Mouse (Mus musculus) MEL (cell line): ENCODE data around the gene Rcan1. TPM values are rescaled to one million over a fixed set of nuclear protein-coding genes. Genes with fewer than 3 reads are reported as not detected.

Source experiments
- DNase-seq: peaks from one replicate; pipeline ENCODE4 v3.0.0; 2011; ENCODE audit warnings: low read depth, low spot score
- H3K27ac ChIP-seq: 2 replicates; pipeline ENCODE4 v1.5.1; 2012; ENCODE audit warnings: low read depth, mild to moderate bottlenecking, control low read depth, low read length, moderate library complexity; ENCODE audit not compliant: control insufficient read depth
- H3K27me3 ChIP-seq, 2 experiments: fragments of 150-350 bp in 1 of 2; sonication (generic) in 1 of 2; 2 replicates each; pipeline ENCODE4 v1.6.1; 2012; ENCODE audit warnings: low read length in 2 of 2, mild to moderate bottlenecking in 2 of 2, improper control_type of control experiment in 1 of 2, moderate library complexity in 1 of 2; ENCODE audit not compliant: insufficient read depth in 2 of 2, control insufficient read depth in 1 of 2
- H3K36me3 ChIP-seq, 2 experiments: 2 replicates each; pipeline ENCODE4 v1.6.1; 2012 to 2014; ENCODE audit warnings: low read length in 2 of 2, improper control_type of control experiment in 1 of 2, inconsistent platforms in 1 of 2, mild to moderate bottlenecking in 1 of 2; ENCODE audit not compliant: insufficient read depth in 2 of 2, control insufficient read depth in 1 of 2
- H3K4me1 ChIP-seq, 2 experiments: fragments of 150-350 bp in 1 of 2; sonication (generic) in 1 of 2; 2 replicates each; pipeline ENCODE4 v1.6.1; 2012; ENCODE audit warnings: low read length in 2 of 2, improper control_type of control experiment in 1 of 2, mild to moderate bottlenecking in 1 of 2; ENCODE audit not compliant: insufficient read depth in 2 of 2, control insufficient read depth in 1 of 2
- H3K4me3 ChIP-seq, 2 experiments: fragments of 150-350 bp in 1 of 2; sonication (generic) in 1 of 2; 2 replicates each; pipeline ENCODE4 v1.5.1; 2012; ENCODE audit warnings: low read depth in 2 of 2, low read length in 2 of 2, mild to moderate bottlenecking in 2 of 2, moderate library complexity in 2 of 2, control low read depth in 1 of 2, improper control_type of control experiment in 1 of 2; ENCODE audit not compliant: control insufficient read depth in 1 of 2, insufficient read depth in 1 of 2
- H3K79me2 ChIP-seq: 2 replicates; pipeline ENCODE4 v1.6.1; 2012; ENCODE audit warnings: mild to moderate bottlenecking, low read length, moderate library complexity; ENCODE audit not compliant: control insufficient read depth, poor library complexity, insufficient read depth
- H3K9ac ChIP-seq: 2 replicates; pipeline ENCODE4 v1.6.1; 2012; ENCODE audit warnings: low read depth, mild to moderate bottlenecking, control low read depth, low read length, moderate library complexity; ENCODE audit not compliant: control insufficient read depth, poor library complexity, severe bottlenecking
- H3K9me3 ChIP-seq: fragments of 150-350 bp; sonication (generic); replicated peaks from 2 replicates; pipeline ENCODE4 v1.6.1; 2012; ENCODE audit warnings: mild to moderate bottlenecking, low read length, improper control_type of control experiment, moderate library complexity; ENCODE audit not compliant: insufficient read depth
- BHLHE40 ChIP-seq: IDR thresholded peaks from 2 replicates; pipeline ENCODE4 v1.6.1; 2012; ENCODE audit warnings: low read depth, mild to moderate bottlenecking, inconsistent platforms, low read length, improper control_type of control experiment, borderline replicate concordance
- CHD1 ChIP-seq: IDR thresholded peaks from 2 replicates; pipeline ENCODE4 v1.6.1; 2012; ENCODE audit warnings: low read depth, mild to moderate bottlenecking, inconsistent platforms, low read length, improper control_type of control experiment
- CHD2 ChIP-seq: IDR thresholded peaks from 2 replicates; pipeline ENCODE4 v1.6.1; 2011; ENCODE audit warnings: low read length, improper control_type of control experiment
- CTCF ChIP-seq, 3 experiments: IDR thresholded peaks in 2 of 3; conservative IDR thresholded peaks in 1 of 3; 2 replicates each; pipeline ENCODE4 v1.5.1; 2011 to 2012; ENCODE audit warnings: low read length in 3 of 3, low read depth in 2 of 3, mild to moderate bottlenecking in 2 of 3, improper control_type of control experiment in 1 of 3, inconsistent platforms in 1 of 3, mixed read lengths in 1 of 3, moderate library complexity in 1 of 3; ENCODE audit not compliant: control insufficient read depth in 1 of 3, insufficient read depth in 1 of 3, poor library complexity in 1 of 3, severe bottlenecking in 1 of 3
- E2F4 ChIP-seq: IDR thresholded peaks from 2 replicates; pipeline ENCODE4 v1.6.1; 2011; ENCODE audit warnings: low read depth, low read length, improper control_type of control experiment, borderline replicate concordance
- GABPA ChIP-seq: IDR thresholded peaks from 2 replicates; pipeline ENCODE4 v1.6.1; 2012; ENCODE audit warnings: low read depth, mild to moderate bottlenecking, inconsistent platforms, low read length, improper control_type of control experiment, moderate library complexity
- JUND ChIP-seq: IDR thresholded peaks from 2 replicates; pipeline ENCODE4 v1.6.1; 2011; ENCODE audit warnings: low read depth, mild to moderate bottlenecking, improper control_type of control experiment, low read length
- KAT2A ChIP-seq: conservative IDR thresholded peaks from 2 replicates; pipeline ENCODE4 v1.6.1; 2012; ENCODE audit warnings: low read depth, low read length, improper control_type of control experiment, inconsistent platforms
- MAFK ChIP-seq: IDR thresholded peaks from 2 replicates; pipeline ENCODE4 v1.6.1; 2011; ENCODE audit warnings: low read depth, mild to moderate bottlenecking, low read length, improper control_type of control experiment, borderline replicate concordance
- MAZ ChIP-seq: IDR thresholded peaks from 2 replicates; pipeline ENCODE4 v1.6.1; 2012; ENCODE audit warnings: low read depth, mild to moderate bottlenecking, inconsistent platforms, low read length, improper control_type of control experiment
- MEF2A ChIP-seq: IDR thresholded peaks from 2 replicates; pipeline ENCODE4 v1.6.1; 2014; ENCODE audit warnings: low read depth, mild to moderate bottlenecking, inconsistent platforms, low read length, improper control_type of control experiment; ENCODE audit not compliant: poor library complexity, insufficient replicate concordance, severe bottlenecking; ENCODE audit errors: extremely low read depth
- MYB ChIP-seq: IDR thresholded peaks from 2 replicates; pipeline ENCODE4 v1.6.1; 2011; ENCODE audit warnings: mild to moderate bottlenecking, low read depth, low read length, improper control_type of control experiment
- NELFE ChIP-seq: IDR thresholded peaks from 2 replicates; pipeline ENCODE4 v1.6.1; 2011; ENCODE audit warnings: low read depth, low read length, improper control_type of control experiment
- RAD21 ChIP-seq: IDR thresholded peaks from 2 replicates; pipeline ENCODE4 v1.6.1; 2011; ENCODE audit warnings: mild to moderate bottlenecking, low read depth, low read length, improper control_type of control experiment
- SIN3A ChIP-seq: IDR thresholded peaks from 2 replicates; pipeline ENCODE4 v1.6.1; 2012; ENCODE audit warnings: low read length, improper control_type of control experiment, inconsistent platforms
- SMC3 ChIP-seq: IDR thresholded peaks from 2 replicates; pipeline ENCODE4 v1.6.1; 2011; ENCODE audit warnings: low read depth, low read length, improper control_type of control experiment
- TBP ChIP-seq: IDR thresholded peaks from 2 replicates; pipeline ENCODE4 v1.8.0; 2011; ENCODE audit warnings: low read depth, low read length, improper control_type of control experiment
- TCF12 ChIP-seq: IDR thresholded peaks from 2 replicates; pipeline ENCODE4 v1.6.1; 2014; ENCODE audit warnings: low read depth, mild to moderate bottlenecking, inconsistent platforms, low read length, improper control_type of control experiment, moderate library complexity
- USF1 ChIP-seq: IDR thresholded peaks from 2 replicates; pipeline ENCODE4 v1.6.1; 2014; ENCODE audit warnings: low read depth, mild to moderate bottlenecking, inconsistent platforms, low read length, improper control_type of control experiment, moderate library complexity
- ZC3H11A ChIP-seq: IDR thresholded peaks from 2 replicates; pipeline ENCODE4 v1.6.1; 2012; ENCODE audit warnings: low read depth, mild to moderate bottlenecking, inconsistent platforms, low read length, improper control_type of control experiment
- ZNF384 ChIP-seq: IDR thresholded peaks from 2 replicates; pipeline ENCODE4 v1.6.1; 2012; ENCODE audit warnings: low read depth, mild to moderate bottlenecking, inconsistent platforms, low read length, improper control_type of control experiment
- polyA plus RNA-seq, 2 experiments: library from polyadenylated mRNA; stranded (reverse) in 1 of 2; unstranded in 1 of 2; fragments of >175 nt in 1 of 2; fragments of >200 nt in 1 of 2; gene quantifications; 2 replicates each; pipeline versions ENCODE4 v1.2.1 to v1.2.4; 2012; ENCODE audit warnings: low replicate concordance in 2 of 2, low read depth in 1 of 2; ENCODE audit not compliant: insufficient read length in 2 of 2, insufficient read depth in 1 of 2, missing spikeins in 1 of 2
- total RNA-seq: library from RNA; depleted of rRNA; stranded (reverse); fragments of 300-350 nt; gene quantifications from 2 replicates; pipeline ENCODE4 v1.2.3, GENCODE M21; 2012

Gene Rcan1
- total and polyA plus RNA-seq, 3 experiments, result 9.5 to 14.6 TPM; not detected in 1

GRCm38 (mm10) chr16:92393732-92394131 is 76.9 kb downstream of the Rcan1 start:
- no peak for DNase-seq
- TF ChIP-seq TCF12 (no peak), GABPA (no peak), CTCF (IDR thresholded peaks at IDR 0.05 in 2 of 3, conservative IDR thresholded peaks at IDR 0.05 in 1 of 3; ENCODE audit: control insufficient read depth in 1 of 3, insufficient read depth in 1 of 3, low read depth in 2 of 3, low read length in 3 of 3, poor library complexity in 1 of 3, severe bottlenecking in 1 of 3) (peak; percentile 8 to 41 (median 26); a peak in 3 of 6 replicates), E2F4 (no peak), SMC3 (peak; percentile 37; the same call in 1 of the 2 replicates), RAD21 (peak; percentile 8), TBP (no peak), CHD1 (no peak)

GRCm38 (mm10) chr16:92387692-92388091 is 83.0 kb downstream of the Rcan1 start:
- H3K27me3 ChIP-seq, result no peaks in the 10 kb centered on the region
- no peaks in the 10 kb centered on the region for H3K9me3 ChIP-seq
- H3K9ac ChIP-seq, result no peak overlapping the region
- no peak overlapping the region for H3K4me3 ChIP-seq
- H3K36me3 ChIP-seq, result no peaks in the 10 kb centered on the region
- TF ChIP-seq MAZ (no peak), NELFE (no peak), MAFK (no peak), ZNF384 (no peak)
- H3K4me1 ChIP-seq, result no peaks in the 10 kb centered on the region
- no peaks in the 10 kb centered on the region for H3K79me2 ChIP-seq
- DNase-seq, result no peak
- H3K27ac ChIP-seq, result no peak overlapping the region

More at GRCm38 (mm10) chr16:92393732-92394131, 76.9 kb downstream of the Rcan1 start:
- no peaks in the 10 kb centered on the region for H3K27me3 ChIP-seq
- H3K9me3 ChIP-seq, result no peaks in the 10 kb centered on the region
- no peak overlapping the region for H3K4me3 ChIP-seq
- no peaks in the 10 kb centered on the region for H3K79me2 ChIP-seq
- H3K27ac ChIP-seq, result no peak overlapping the region
- no peak overlapping the region for H3K9ac ChIP-seq
- no peaks in the 10 kb centered on the region for H3K36me3 ChIP-seq
- H3K4me1 ChIP-seq, result no peaks in the 10 kb centered on the region

- Histone ChIP-seq H3K27me3 (no peaks in the 10 kb centered on the region), H3K79me2 (no peaks in the 10 kb centered on the region), H3K27ac (no peak overlapping the region), H3K9me3 (no peaks in the 10 kb centered on the region), H3K9ac (no peak overlapping the region), H3K4me3 (no peak overlapping the region), H3K36me3 (no peaks in the 10 kb centered on the region), H3K4me1 (no peaks in the 10 kb centered on the region)
- TF ChIP-seq E2F4, result no peak
- TF ChIP-seq CTCF (IDR thresholded peaks at IDR 0.05 in 2 of 3, conservative IDR thresholded peaks at IDR 0.05 in 1 of 3; ENCODE audit: control insufficient read depth in 1 of 3, insufficient read depth in 1 of 3, low read depth in 2 of 3, low read length in 3 of 3, poor library complexity in 1 of 3, severe bottlenecking in 1 of 3), result peak; percentile 62 to 93 (median 73)
- TF ChIP-seq RAD21, result peak; percentile 64
- TF ChIP-seq KAT2A, result no peak
- TF ChIP-seq MAZ, result no peak
- no peak for TF ChIP-seq JUND
- no peak for TF ChIP-seq MYB
- no peak for TF ChIP-seq BHLHE40
- peak; percentile 82 for TF ChIP-seq SMC3
- no peak for TF ChIP-seq CHD1
- TF ChIP-seq TBP, result no peak
- TF ChIP-seq CHD2, result no peak
- no peak for TF ChIP-seq USF1
- TF ChIP-seq MEF2A, result no peak
- TF ChIP-seq ZC3H11A, result peak; percentile 73
- TF ChIP-seq ZNF384, result no peak
- no peak for TF ChIP-seq SIN3A
- DNase-seq, result peak; percentile 58
These were observed 85.6 kb downstream of the Rcan1 start for GRCm38 (mm10) chr16:92385062-92385461.
